Mouse (Mus musculus) olfactory bulb, adult 2 months (tissue): ENCODE measurements around the gene S100a5.

ENCODE experiments used
- CTCF ChIP-seq: fragments of 200-500 bp; IDR thresholded peaks from 2 replicates; pipeline ENCODE4 v1.5.1; 2012; ENCODE audit warnings: low read depth, mild to moderate bottlenecking, low read length, moderate library complexity; ENCODE audit not compliant: insufficient read depth
- POLR2A ChIP-seq: fragments of 200-500 bp; IDR thresholded peaks from 2 replicates; pipeline ENCODE4 v1.6.1; 2012; ENCODE audit warnings: mild to moderate bottlenecking, low read depth, low read length, moderate library complexity; ENCODE audit not compliant: insufficient read depth

- TF ChIP-seq CTCF (no peak), POLR2A (no peak)
Measured at GRCm38 (mm10) chr3:90586016-90586643, 22.2 kb upstream of the S100a5 start.
